Mouse (Mus musculus): ENCODE results near the gene Moxd1. TPM values are rescaled to one million over a fixed set of nuclear protein-coding genes. Genes with fewer than 3 reads are reported as not detected.

The Moxd1 gene
- polyA plus RNA-seq (2017; shearing (Covaris generic)) = not detected

DNA sequence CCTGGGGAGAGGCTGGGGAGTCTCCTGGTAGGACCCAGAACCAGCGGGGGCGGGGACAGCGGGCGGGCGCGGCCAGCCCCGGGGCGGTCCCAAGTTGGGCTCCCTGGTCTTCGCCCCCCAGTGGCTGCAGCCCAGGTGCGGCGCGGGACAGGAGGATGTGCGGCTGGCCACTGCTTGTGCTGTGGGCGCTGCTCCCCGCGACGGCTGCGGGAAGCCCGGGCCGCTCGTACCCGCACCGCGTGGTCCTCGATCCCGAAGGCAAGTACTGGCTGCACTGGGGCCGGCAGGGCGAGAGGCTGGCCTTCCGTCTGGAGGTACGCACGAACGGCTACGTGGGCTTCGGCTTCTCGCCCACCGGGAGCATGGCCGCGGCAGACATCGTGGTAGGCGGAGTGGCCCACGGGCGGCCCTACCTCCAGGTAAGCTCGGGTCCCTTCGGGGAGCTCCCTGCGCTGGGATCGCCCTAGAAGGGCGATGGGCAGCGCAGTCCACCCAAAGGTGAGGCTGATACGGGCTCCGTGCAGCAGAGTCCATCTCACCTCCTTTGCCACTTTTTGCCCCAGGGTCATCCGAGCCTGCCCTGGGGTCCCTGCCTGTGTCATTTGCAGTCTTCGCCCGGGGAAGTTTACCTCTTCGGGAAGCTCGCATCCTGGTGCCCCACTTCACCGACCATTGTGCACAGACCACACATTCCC is at the start of gene Moxd1:
Gene Moxd1, plus strand, starts transcription at position 69 of the 695 bp plus-strand sequence.

Other genes with a start within 250 kb of the Moxd1 start
- not detected for gene Taar6, start 237.9 kb upstream of the Moxd1 start, polyA plus RNA-seq (2017; shearing (Covaris generic))
- gene Taar7a, start 230.0 kb upstream of the Moxd1 start, polyA plus RNA-seq (2017; shearing (Covaris generic)) = not detected
- gene Taar7b, start 223.6 kb upstream of the Moxd1 start, polyA plus RNA-seq (2017; shearing (Covaris generic)) = not detected
- gene Taar7d, start 196.3 kb upstream of the Moxd1 start, polyA plus RNA-seq (2017; shearing (Covaris generic)) = not detected
- not detected for gene Taar7e, start 185.9 kb upstream of the Moxd1 start, polyA plus RNA-seq (2017; shearing (Covaris generic))
- gene Taar7f, start 174.0 kb upstream of the Moxd1 start, polyA plus RNA-seq (2017; shearing (Covaris generic)) = not detected
- gene Taar8a, start 147.0 kb upstream of the Moxd1 start, polyA plus RNA-seq (2017; shearing (Covaris generic)) = not detected
- gene Taar8b, start 131.2 kb upstream of the Moxd1 start, polyA plus RNA-seq (2017; shearing (Covaris generic)) = not detected
- gene Taar8c, start 121.6 kb upstream of the Moxd1 start, polyA plus RNA-seq (2017; shearing (Covaris generic)) = not detected
- gene Taar9, start 114.0 kb upstream of the Moxd1 start, polyA plus RNA-seq (2017; shearing (Covaris generic)) = not detected
- 46.3 TPM for gene Stx7, start 74.2 kb upstream of the Moxd1 start, polyA plus RNA-seq (2017; shearing (Covaris generic))